ENCODE assay signal across 12 mouse cellular contexts in the genomic region with DNA sequence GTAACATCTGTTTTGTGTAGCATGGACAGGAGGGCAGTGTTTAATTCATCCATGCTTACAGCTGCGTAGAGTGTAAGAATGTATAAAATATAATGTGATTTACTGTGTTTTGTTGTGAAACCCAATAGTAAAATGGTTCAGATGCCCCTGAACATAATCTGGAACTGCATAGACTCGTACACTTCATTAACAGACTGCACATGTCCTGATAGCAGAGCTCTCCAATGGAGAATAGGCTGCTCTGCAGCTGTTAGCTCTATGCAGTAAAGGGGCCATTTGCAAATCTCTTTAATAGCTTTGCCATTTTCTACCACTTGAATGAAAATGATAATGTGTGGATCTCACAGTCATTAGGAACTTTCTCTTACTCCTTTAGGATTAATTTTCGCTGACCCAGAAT.
DNase-seq lines count a peak whose midpoint lies in the region; ATAC-seq and TF ChIP-seq lines count a peak whose summit lies in the region.
"Had no signal": no experiment of that assay in that cellular context is flagged by ENCODE, and none has a peak within 500 bp of the region (broad histone marks: within the 10 kb centered on the region; RNA-seq: fewer than 3 reads in every experiment).

No protein-coding gene starts in this region.

- ATAC-seq in hindbrain, embryonic 11.5 days (ENCODE audit: low FRiP score), result peak; percentile 67
- ATAC-seq in lung, embryonic 14.5 days (ENCODE audit: insufficient read depth), result peak; percentile 97
- peak; percentile 83 for ATAC-seq in forebrain, embryonic 14.5 days
- ATAC-seq: lung, postnatal 0 days had no signal

- 76% methylated on average over 3 of the region's 3 CpGs for WGBS in hindbrain, embryonic 11.5 days
- WGBS in hindbrain, embryonic 10.5 days, result 80% methylated on average over 3 of the region's 3 CpGs
- 40% methylated on average over 3 of the region's 3 CpGs for WGBS in lung, embryonic 14.5 days
- WGBS in forebrain, embryonic 14.5 days, result 65% methylated on average over 3 of the region's 3 CpGs

- H3K4me2 ChIP-seq in hindbrain, embryonic 11.5 days (replicated peaks; ENCODE audit: low read depth, low read length), result no peak overlapping the region
- no peak overlapping the region for H3K4me2 ChIP-seq in lung, embryonic 14.5 days
- no peak overlapping the region for H3K4me2 ChIP-seq in forebrain, embryonic 14.5 days (ENCODE audit: low read length)

- no peak overlapping the region for H3K27ac ChIP-seq in hindbrain, embryonic 11.5 days (ENCODE audit: low read depth, low read length)
- H3K27ac ChIP-seq in hindbrain, embryonic 10.5 days, result no peak overlapping the region
- H3K27ac ChIP-seq in lung, embryonic 14.5 days (ENCODE audit: low read depth), result no peak overlapping the region
- no peak overlapping the region for H3K27ac ChIP-seq in forebrain, embryonic 14.5 days (ENCODE audit: low read depth, low read length)

- H3K27me3 ChIP-seq in hindbrain, embryonic 11.5 days (ENCODE audit: control insufficient read depth, insufficient read depth, low read length), result no peaks in the 10 kb centered on the region
- no peaks in the 10 kb centered on the region for H3K27me3 ChIP-seq in hindbrain, embryonic 10.5 days (ENCODE audit: insufficient read depth, poor library complexity, severe bottlenecking)
- H3K27me3 ChIP-seq in lung, embryonic 14.5 days (ENCODE audit: insufficient read depth, low read length), result no peaks in the 10 kb centered on the region
- no peaks in the 10 kb centered on the region for H3K27me3 ChIP-seq in forebrain, embryonic 14.5 days (replicated peaks; ENCODE audit: control insufficient read depth, insufficient read depth, low read length)

- no peak overlapping the region for H3K4me3 ChIP-seq in hindbrain, embryonic 11.5 days (ENCODE audit: low read depth, low read length)
- no peak overlapping the region for H3K4me3 ChIP-seq in hindbrain, embryonic 10.5 days
- H3K4me3 ChIP-seq in lung, embryonic 14.5 days (ENCODE audit: low read depth, low read length), result no peak overlapping the region
- H3K4me3 ChIP-seq in forebrain, embryonic 14.5 days (ENCODE audit: low read depth, low read length), result no peak overlapping the region

- no peaks in the 10 kb centered on the region for H3K9me3 ChIP-seq in hindbrain, embryonic 11.5 days (ENCODE audit: control insufficient read depth, low read length)
- no peaks in the 10 kb centered on the region for H3K9me3 ChIP-seq in hindbrain, embryonic 10.5 days
- H3K9me3 ChIP-seq in lung, embryonic 14.5 days (ENCODE audit: low read depth, low read length), result no peaks in the 10 kb centered on the region
- no peaks in the 10 kb centered on the region for H3K9me3 ChIP-seq in forebrain, embryonic 14.5 days (replicated peaks; ENCODE audit: control insufficient read depth, low read length)

- H3K36me3 ChIP-seq in hindbrain, embryonic 11.5 days (ENCODE audit: control insufficient read depth, insufficient read depth, low read length), result no peaks in the 10 kb centered on the region
- H3K36me3 ChIP-seq in hindbrain, embryonic 10.5 days, result no peaks in the 10 kb centered on the region
- no peaks in the 10 kb centered on the region for H3K36me3 ChIP-seq in lung, embryonic 14.5 days (ENCODE audit: insufficient read depth)
- H3K36me3 ChIP-seq in forebrain, embryonic 14.5 days (ENCODE audit: control insufficient read depth, insufficient read depth, low read length), result no peaks in the 10 kb centered on the region

- no peak for TF ChIP-seq CTCF in lung, embryonic 14.5 days (IDR thresholded peaks at IDR 0.05; ENCODE audit: low read depth)

- DNase-seq in hindbrain, embryonic 11.5 days (ENCODE audit: low spot score), result peak; percentile 4
- DNase-seq in hindbrain, embryonic 10.5 days (ENCODE audit: low spot score), result no peak
- peak; percentile 72 for DNase-seq in lung, embryonic 14.5 days
- no peak for DNase-seq in lung, postnatal 36 days
- peak; percentile 46 for DNase-seq in forebrain, embryonic 14.5 days (ENCODE audit: low spot score)
- peak; percentile 50 for DNase-seq in mesoderm, embryonic 11.5 days (ENCODE audit: low read depth, low spot score)
- no peak for DNase-seq in adrenal gland, postnatal 4 days (ENCODE audit: low spot score in 2 of 2)
- no peak for DNase-seq in ovary, postnatal 14 days (ENCODE audit: low spot score)
- DNase-seq: cerebellum, adult 11-12 months; cerebellum, postnatal 36 days; layer of hippocampus, adult 9-11 months had no signal

- no peak overlapping the region for H3K9ac ChIP-seq in hindbrain, embryonic 11.5 days (ENCODE audit: low read depth, low read length)
- H3K9ac ChIP-seq in lung, embryonic 14.5 days, result no peak overlapping the region
- H3K9ac ChIP-seq in forebrain, embryonic 14.5 days (ENCODE audit: low read length), result no peak overlapping the region

- no peaks in the 10 kb centered on the region for H3K4me1 ChIP-seq in hindbrain, embryonic 11.5 days (replicated peaks; ENCODE audit: control insufficient read depth, insufficient read depth, low read length)
- H3K4me1 ChIP-seq in hindbrain, embryonic 10.5 days (replicated peaks), result no peaks in the 10 kb centered on the region
- H3K4me1 ChIP-seq in lung, embryonic 14.5 days (ENCODE audit: insufficient read depth), result no peaks in the 10 kb centered on the region
- no peaks in the 10 kb centered on the region for H3K4me1 ChIP-seq in forebrain, embryonic 14.5 days (ENCODE audit: control insufficient read depth, insufficient read depth, low read length)

Comparison
In these comparisons a context has a peak if more than half of its experiments do, and no peak if none do; other contexts are left out.
1. DNase-seq: peak in hindbrain, embryonic 11.5 days (single experiment), lung, embryonic 14.5 days (single experiment), forebrain, embryonic 14.5 days (single experiment) and mesoderm, embryonic 11.5 days (single experiment); none in hindbrain, embryonic 10.5 days (single experiment), lung, postnatal 36 days (single experiment), adrenal gland, postnatal 4 days (0 of 2) and ovary, postnatal 14 days (single experiment).
2. Peak in every context shown above with its lines, with median percentiles within 50 percentile points of each other: ATAC-seq.